Mouse (Mus musculus): ENCODE measurements around the gene Cnot9.
"Not testable (repeated sequence)": the region's sequence is repeated elsewhere in the genome, so short reads cannot be mapped to it uniquely, and the experiment has no call there.

Gene Cnot9

GRCm38 (mm10) chr1:74505721-74506464, at the start of gene Cnot9:
Gene Cnot9, plus strand, starts transcription at chr1:74506058.
- DNase-seq (ENCODE audit: low spot score in 2 of 2): peak; percentile 100

GRCm38 (mm10) chr1:74460273-74460672, 45.6 kb upstream of the Cnot9 start:
- peak; percentile 32 to 63 for DNase-seq (ENCODE audit: low spot score in 2 of 2)

- no peak for DNase-seq (ENCODE audit: low spot score in 2 of 2)
These were observed 20.1 kb upstream of the Cnot9 start for GRCm38 (mm10) chr1:74485792-74486191.

GRCm38 (mm10) chr1:74501106-74501505, 4.8 kb upstream of the Cnot9 start:
- no peak for DNase-seq (ENCODE audit: low spot score in 2 of 2)

GRCm38 (mm10) chr1:74505393-74505720, 501 bp upstream of the Cnot9 start:
- no peak for DNase-seq (ENCODE audit: low spot score in 2 of 2)

- peak in 1 of 2 experiments; percentile 32 for DNase-seq (ENCODE audit: low spot score in 2 of 2)
These were observed 618 bp downstream of the Cnot9 start for GRCm38 (mm10) chr1:74506471-74506881.

- no peak for DNase-seq (ENCODE audit: low spot score in 2 of 2)
These were observed 1.9 kb downstream of the Cnot9 start for GRCm38 (mm10) chr1:74507780-74508179.

GRCm38 (mm10) chr1:74511306-74511705, 5.4 kb downstream of the Cnot9 start:
- no peak for DNase-seq (ENCODE audit: low spot score in 2 of 2)

- DNase-seq (ENCODE audit: low spot score in 2 of 2): not testable (repeated sequence)
These were observed 7.1 kb downstream of the Cnot9 start for GRCm38 (mm10) chr1:74512999-74513398.

GRCm38 (mm10) chr1:74519875-74520274, 14.0 kb downstream of the Cnot9 start:
- DNase-seq (ENCODE audit: low spot score in 2 of 2): no peak

- no peak for DNase-seq (ENCODE audit: low spot score in 2 of 2)
These were observed 18.9 kb downstream of the Cnot9 start for GRCm38 (mm10) chr1:74524746-74525145.

GRCm38 (mm10) chr1:74528589-74528988, 22.7 kb downstream of the Cnot9 start:
- DNase-seq (ENCODE audit: low spot score in 2 of 2): no peak

- peak in 1 of 2 experiments; percentile 16 for DNase-seq (ENCODE audit: low spot score in 2 of 2)
These were observed 32.8 kb downstream of the Cnot9 start for GRCm38 (mm10) chr1:74538650-74539049.

GRCm38 (mm10) chr1:74542451-74542961, 36.6 kb downstream of the Cnot9 start, which contains the start of gene Plcd4:
Gene Plcd4, plus strand, starts transcription at chr1:74542888.
- peak; percentile 29 to 44 for DNase-seq (ENCODE audit: low spot score in 2 of 2)

GRCm38 (mm10) chr1:74544184-74544583, 38.3 kb downstream of the Cnot9 start, which contains the start of gene Usp37:
Gene Usp37, minus strand, starts transcription at chr1:74544284.
- DNase-seq (ENCODE audit: low spot score in 2 of 2): no peak

- DNase-seq (ENCODE audit: low spot score in 2 of 2): no peak
These were observed 53.2 kb downstream of the Cnot9 start for GRCm38 (mm10) chr1:74559061-74559460.

- DNase-seq (ENCODE audit: low spot score in 2 of 2): no peak
These were observed 60.0 kb downstream of the Cnot9 start for GRCm38 (mm10) chr1:74565834-74566233.

GRCm38 (mm10) chr1:74569739-74570719, 64.2 kb downstream of the Cnot9 start:
- DNase-seq (ENCODE audit: low spot score in 2 of 2): no peak

All from frontal cortex, postnatal 36 days (tissue).